In genomic region chr19:28963513-28963841, GRCm38 (mm10) we compare ENCODE assay signal across 8 mouse cellular contexts. TPM values are rescaled to one million over a fixed set of nuclear protein-coding genes. Genes with fewer than 3 reads are reported as not detected.
A peak's percentile ranks its signal among the peaks of the same experiment; 100 is the strongest.
DNase-seq lines count a peak whose midpoint lies in the region; ATAC-seq and TF ChIP-seq lines count a peak whose summit lies in the region.

No protein-coding gene starts in this region.

- H3K9me3 ChIP-seq in heart, embryonic 13.5 days = no peaks in the 10 kb centered on the region
- no peaks in the 10 kb centered on the region for H3K9me3 ChIP-seq in E14TG2a.4 (ENCODE audit: low read length)
- H3K9me3 ChIP-seq in forebrain, embryonic 15.5 days = no peaks in the 10 kb centered on the region
- H3K9me3 ChIP-seq in liver, embryonic 15.5 days (replicated peaks) = no peaks in the 10 kb centered on the region

- H3K36me3 ChIP-seq in heart, embryonic 13.5 days = 0 out of 2 replicates have a peak, but pooled peaks cover 3% of the 10 kb centered on the region
- H3K36me3 ChIP-seq in E14TG2a.4 (ENCODE audit: insufficient read depth, low read length) = no peaks in the 10 kb centered on the region
- H3K36me3 ChIP-seq in forebrain, embryonic 15.5 days = no peaks in the 10 kb centered on the region
- H3K36me3 ChIP-seq in liver, embryonic 15.5 days (replicated peaks) = no peaks in the 10 kb centered on the region

- peak overlapping the region; percentile 83 for H3K27ac ChIP-seq in heart, embryonic 13.5 days (replicated peaks)
- H3K27ac ChIP-seq in forebrain, embryonic 15.5 days (replicated peaks) = peak overlapping the region; percentile 87
- H3K27ac ChIP-seq in liver, embryonic 15.5 days (replicated peaks) = no peak overlapping the region

- ATAC-seq in heart, embryonic 13.5 days (ENCODE audit: extremely low read depth, insufficient number of reproducible peaks, low FRiP score, low TSS enrichment) = no peak
- ATAC-seq in forebrain, embryonic 15.5 days (replicated peaks) = peak; percentile 15; the same call in 1 of the 2 replicates
- ATAC-seq in liver, embryonic 15.5 days (ENCODE audit: insufficient read depth) = no peak

- H3K27me3 ChIP-seq in heart, embryonic 13.5 days (replicated peaks) = no peaks in the 10 kb centered on the region
- H3K27me3 ChIP-seq in E14TG2a.4 (ENCODE audit: insufficient read depth, low read length) = peaks cover 28% of the 10 kb centered on the region
- no peaks in the 10 kb centered on the region for H3K27me3 ChIP-seq in forebrain, embryonic 15.5 days
- peaks cover 31% of the 10 kb centered on the region for H3K27me3 ChIP-seq in liver, embryonic 15.5 days

- H3K4me3 ChIP-seq in heart, embryonic 13.5 days = peak overlapping the region; percentile 91
- H3K4me3 ChIP-seq in E14TG2a.4 (replicated peaks; ENCODE audit: low read length) = peak overlapping the region; percentile 90
- H3K4me3 ChIP-seq in forebrain, embryonic 15.5 days = peak overlapping the region; percentile 96
- peak overlapping the region; percentile 77 for H3K4me3 ChIP-seq in liver, embryonic 15.5 days (replicated peaks)

- no peak for TF ChIP-seq CTCF in E14TG2a.4 (conservative IDR thresholded peaks at IDR 0.05; ENCODE audit: low read length)

- peak overlapping the region; percentile 94 for H3K9ac ChIP-seq in heart, embryonic 13.5 days
- peak overlapping the region; percentile 93 for H3K9ac ChIP-seq in forebrain, embryonic 15.5 days (replicated peaks)
- H3K9ac ChIP-seq in liver, embryonic 15.5 days = no peak overlapping the region

- H3K4me1 ChIP-seq in heart, embryonic 13.5 days = peaks cover 45% of the 10 kb centered on the region
- peaks cover 25% of the 10 kb centered on the region for H3K4me1 ChIP-seq in E14TG2a.4 (replicated peaks; ENCODE audit: low read depth, low read length)
- peaks cover 36% of the 10 kb centered on the region for H3K4me1 ChIP-seq in forebrain, embryonic 15.5 days
- peaks cover 9% of the 10 kb centered on the region for H3K4me1 ChIP-seq in liver, embryonic 15.5 days (replicated peaks)

- H3K4me2 ChIP-seq in heart, embryonic 13.5 days = peak overlapping the region; percentile 82
- peak overlapping the region; percentile 91 for H3K4me2 ChIP-seq in forebrain, embryonic 15.5 days (replicated peaks)
- H3K4me2 ChIP-seq in liver, embryonic 15.5 days = peak overlapping the region; percentile 91

- 6% methylated on average over 4 of the region's 4 CpGs for WGBS in heart, embryonic 13.5 days
- WGBS in forebrain, embryonic 15.5 days = 1% methylated on average over 4 of the region's 4 CpGs
- 4% methylated on average over 4 of the region's 4 CpGs for WGBS in liver, embryonic 15.5 days (ENCODE audit: insufficient replicate concordance)

- no peak for DNase-seq in heart, adult 9 months (ENCODE audit: low spot score in 2 of 2)
- no peak for DNase-seq in adrenal gland, adult 8-10 months
- DNase-seq in adrenal gland, adult 2 months = no peak
- DNase-seq in retina, embryonic 14.5 days (ENCODE audit: low spot score) = no peak

RNA-seq across cellular contexts. Expression of gene Plpp6, which starts 0.3 kb away (rescaled TPM):
- 6.0 and 6.4 TPM in 2 replicates for polyA plus RNA-seq in heart, embryonic 13.5 days (2015; fragmentation: Nextera tagmentation; extraction: Ambion mirVana)
- polyA plus RNA-seq in forebrain, embryonic 15.5 days (2015; fragmentation: Nextera tagmentation; extraction: Ambion mirVana) = 8.4 and 8.8 TPM in 2 replicates
- 2.0 and 2.3 TPM in 2 replicates for polyA plus RNA-seq in liver, embryonic 15.5 days (2015; fragmentation: Nextera tagmentation; extraction: Ambion mirVana)
- 10 to 100 TPM; 24.8 to 52.8 (median 40.2) TPM for total RNA-seq in adrenal gland, adult 8-10 months (2022)
- 10 to 100 TPM; 32.0 to 35.3 TPM for total RNA-seq in adrenal gland, adult 2 months (2021)
- 26.5 and 27.1 TPM in 2 replicates for polyA plus RNA-seq in adrenal gland, adult 2 months (2012; rRNA removed)

RNA-seq across cellular contexts. Expression of gene 4430402I18Rik, which starts 4.1 kb away (rescaled TPM):
- 5.3 and 6.8 TPM in 2 replicates for polyA plus RNA-seq in heart, embryonic 13.5 days (2015; fragmentation: Nextera tagmentation; extraction: Ambion mirVana)
- polyA plus RNA-seq in forebrain, embryonic 15.5 days (2015; fragmentation: Nextera tagmentation; extraction: Ambion mirVana) = 2.4 TPM in 2 replicates
- 2.2 and 2.5 TPM in 2 replicates for polyA plus RNA-seq in liver, embryonic 15.5 days (2015; fragmentation: Nextera tagmentation; extraction: Ambion mirVana)
- total RNA-seq in adrenal gland, adult 8-10 months (2022) = 1 to 10 TPM; 2.8 to 6.1 (median 5.0) TPM
- total RNA-seq in adrenal gland, adult 2 months (2021) = 1 to 10 TPM; 5.1 to 5.3 TPM
- polyA plus RNA-seq in adrenal gland, adult 2 months (2012; rRNA removed) = 0.65 and 1.1 TPM in 2 replicates

RNA-seq across cellular contexts. Expression of gene Cdc37l1, which starts 26.7 kb away (rescaled TPM):
- 27.3 and 30.6 TPM in 2 replicates for polyA plus RNA-seq in heart, embryonic 13.5 days (2015; fragmentation: Nextera tagmentation; extraction: Ambion mirVana)
- 55.8 and 58.1 TPM in 2 replicates for polyA plus RNA-seq in forebrain, embryonic 15.5 days (2015; fragmentation: Nextera tagmentation; extraction: Ambion mirVana)
- polyA plus RNA-seq in liver, embryonic 15.5 days (2015; fragmentation: Nextera tagmentation; extraction: Ambion mirVana) = 9.3 TPM in 2 replicates
- total RNA-seq in adrenal gland, adult 8-10 months (2022) = 10 to 100 TPM; 46.0 to 71.5 (median 58.1) TPM
- 10 to 100 TPM; 39.4 to 46.2 TPM for total RNA-seq in adrenal gland, adult 2 months (2021)
- 10.7 and 11.2 TPM in 2 replicates for polyA plus RNA-seq in adrenal gland, adult 2 months (2012; rRNA removed)
